Mouse (Mus musculus) CD4-positive, CD25-positive, alpha-beta regulatory T cell, adult 4 months (primary cell): ENCODE measurements around the gene Defb45. TPM values are rescaled to one million over a fixed set of nuclear protein-coding genes. Genes with fewer than 3 reads are reported as not detected.

ENCODE experiments used
- ATAC-seq: one replicate; pipeline ENCODE4 v1.8.0; 2017
- polyA plus RNA-seq, 2 experiments: library from polyadenylated mRNA; unstranded; fragments of 100-300 nt; shearing (Covaris generic); gene quantifications; one replicate each; pipeline ENCODE4 v1.2.1; 2017

The Defb45 gene
- polyA plus RNA-seq, 2 experiments from 2014 or later: not detected

- no peak for ATAC-seq
Measured at GRCm38 (mm10) chr2:152607746-152608145, 8.5 kb upstream of the Defb45 start.

- no peak for ATAC-seq
Measured at GRCm38 (mm10) chr2:152604057-152604456, 4.9 kb upstream of the Defb45 start, which contains the start of gene Defb36. Defb36 (plus strand) TSS chr2:152604327.

- no peak for ATAC-seq
Measured at GRCm38 (mm10) chr2:152601275-152601960, 2.2 kb upstream of the Defb45 start.

GRCm38 (mm10) chr2:152600076-152600475 is 877 bp upstream of the Defb45 start:
- ATAC-seq: no peak

- no peak for ATAC-seq
Measured at GRCm38 (mm10) chr2:152589021-152589420, 10.2 kb downstream of the Defb45 start.

- no peak for ATAC-seq
Measured at GRCm38 (mm10) chr2:152588450-152588849, 10.7 kb downstream of the Defb45 start.

GRCm38 (mm10) chr2:152586926-152587560 is 12.2 kb downstream of the Defb45 start:
- no peak for ATAC-seq

- ATAC-seq: no peak
Measured at GRCm38 (mm10) chr2:152580612-152581011, 18.6 kb downstream of the Defb45 start.

GRCm38 (mm10) chr2:152580107-152580506 is 19.1 kb downstream of the Defb45 start, which contains the start of gene Defb19:
Defb19 (minus strand) TSS chr2:152580312.
- ATAC-seq: no peak

- ATAC-seq: no peak
Measured at GRCm38 (mm10) chr2:152573484-152573883, 25.7 kb downstream of the Defb45 start.

GRCm38 (mm10) chr2:152572114-152572794 is 26.9 kb downstream of the Defb45 start, which contains the start of gene Defb21:
Defb21 (plus strand) TSS chr2:152572744.
- ATAC-seq: no peak

- ATAC-seq: no peak
Measured at GRCm38 (mm10) chr2:152570313-152570712, 28.9 kb downstream of the Defb45 start.

- ATAC-seq: no peak
Measured at GRCm38 (mm10) chr2:152569881-152570280, 29.3 kb downstream of the Defb45 start.

- ATAC-seq: no peak
Measured at GRCm38 (mm10) chr2:152569038-152569437, 30.2 kb downstream of the Defb45 start, which contains the start of gene Gm17416. Gm17416 (plus strand) TSS chr2:152569338.

- no peak for ATAC-seq
Measured at GRCm38 (mm10) chr2:152556655-152557054, 42.5 kb downstream of the Defb45 start.

- ATAC-seq: no peak
Measured at GRCm38 (mm10) chr2:152553774-152554423, 45.3 kb downstream of the Defb45 start.

GRCm38 (mm10) chr2:152548124-152548523 is 51.1 kb downstream of the Defb45 start:
- ATAC-seq: no peak

GRCm38 (mm10) chr2:152544691-152545090 is 54.5 kb downstream of the Defb45 start:
- ATAC-seq: no peak

- no peak for ATAC-seq
Measured at GRCm38 (mm10) chr2:152543478-152543877, 55.7 kb downstream of the Defb45 start.
